Mouse (Mus musculus) G1E (cell line): ENCODE measurements around the gene Fbn1. TPM values are rescaled to one million over a fixed set of nuclear protein-coding genes. Genes with fewer than 3 reads are reported as not detected.

Source experiments
- ATAC-seq: 2 replicates; pipeline ENCODE4 v1.8.0; 2016; ENCODE audit warnings: mild to moderate bottlenecking; ENCODE audit not compliant: insufficient number of reproducible peaks, poor library complexity, low FRiP score, severe bottlenecking; ENCODE audit errors: extremely low read depth
- DNase-seq: peaks from one replicate; pipeline ENCODE4 v3.0.0; 2012; ENCODE audit warnings: low spot score
- H3K27me3 ChIP-seq: 2 replicates; pipeline ENCODE4 v1.6.1; 2012; ENCODE audit warnings: mild to moderate bottlenecking, low read length, inconsistent platforms; ENCODE audit not compliant: insufficient read depth
- H3K36me3 ChIP-seq: replicated peaks from 2 replicates; pipeline ENCODE3; 2012; ENCODE audit warnings: mild to moderate bottlenecking, inconsistent platforms
- H3K4me1 ChIP-seq: 2 replicates; pipeline ENCODE4 v1.6.1; 2012; ENCODE audit warnings: low read depth, low read length, inconsistent platforms, mixed read lengths; ENCODE audit not compliant: insufficient read depth
- H3K4me3 ChIP-seq: 2 replicates; pipeline ENCODE4 v1.5.1; 2012; ENCODE audit warnings: low read depth, mild to moderate bottlenecking, inconsistent platforms, low read length, moderate library complexity, mixed read lengths
- H3K9me3 ChIP-seq: replicated peaks from 2 replicates; pipeline ENCODE4 v1.6.1; 2012; ENCODE audit warnings: inconsistent platforms
- CTCF ChIP-seq: IDR thresholded peaks from 2 replicates; pipeline ENCODE4 v1.5.1; 2012; ENCODE audit warnings: low read depth, low read length, inconsistent platforms, mixed read lengths
- GATA1 ChIP-seq: IDR thresholded peaks from 2 replicates; pipeline ENCODE4 v1.6.1; 2012; ENCODE audit warnings: borderline replicate concordance, low read length, inconsistent platforms, mixed read lengths
- GATA2 ChIP-seq: IDR thresholded peaks from 2 replicates; pipeline ENCODE4 v1.6.1; 2012; ENCODE audit warnings: low read depth, low read length, inconsistent platforms, borderline replicate concordance
- POLR2AphosphoS5 ChIP-seq: IDR thresholded peaks from 2 replicates; pipeline ENCODE4 v1.6.1; 2012; ENCODE audit warnings: low read depth, low read length, inconsistent platforms; ENCODE audit not compliant: insufficient replicate concordance
- TAL1 ChIP-seq: conservative IDR thresholded peaks from 2 replicates; pipeline ENCODE4 v1.6.1; 2012; ENCODE audit warnings: low read depth, low read length, inconsistent platforms, mixed read lengths
- polyA plus RNA-seq: library from polyadenylated mRNA; stranded (reverse); fragments of >175 nt; gene quantifications from 2 replicates; pipeline ENCODE4 v1.2.3, GENCODE M21; 2012
- total RNA-seq, 2 experiments: library from RNA; stranded (forward) in 1 of 2; stranded (reverse) in 1 of 2; fragments of 200-1000 nt in 1 of 2; fragments of >200 nt in 1 of 2; fragmentation: Nextera tagmentation in 1 of 2; gene quantifications; 2 replicates each; pipeline ENCODE4 v1.2.3; 2014 to 2017

Fbn1 gene
- total and polyA plus RNA-seq, 3 experiments = 0.05 TPM; not detected in 2

GRCm38 (mm10) chr2:125494291-125494690 is 13.5 kb downstream of the Fbn1 start:
- ATAC-seq = no peak
- peaks cover 48% of the 10 kb centered on the region for H3K27me3 ChIP-seq
- DNase-seq = no peak

GRCm38 (mm10) chr2:125492050-125492900 is 15.5 kb downstream of the Fbn1 start:
- TF ChIP-seq GATA2 (no peak), GATA1 (no peak), TAL1 (no peak), CTCF (no peak), POLR2AphosphoS5 (no peak)
- ATAC-seq (no peak), DNase-seq (no peak)
- H3K9me3 ChIP-seq = no peaks in the 10 kb centered on the region
- H3K27me3 ChIP-seq = peaks cover 38% of the 10 kb centered on the region
- H3K4me1 ChIP-seq = no peaks in the 10 kb centered on the region
- H3K36me3 ChIP-seq = no peaks in the 10 kb centered on the region
- no peak overlapping the region for H3K4me3 ChIP-seq

More at GRCm38 (mm10) chr2:125494291-125494690, 13.5 kb downstream of the Fbn1 start:
- H3K9me3 ChIP-seq = no peaks in the 10 kb centered on the region
- no peaks in the 10 kb centered on the region for H3K36me3 ChIP-seq
- H3K4me1 ChIP-seq = peaks cover 4% of the 10 kb centered on the region; the same call in 1 of the 2 replicates
- no peak overlapping the region for H3K4me3 ChIP-seq
- TF ChIP-seq TAL1 (no peak), CTCF (no peak), GATA2 (no peak), GATA1 (no peak), POLR2AphosphoS5 (no peak)

- no peaks in the 10 kb centered on the region for H3K36me3 ChIP-seq
- ATAC-seq (no peak), DNase-seq (no peak)
- TF ChIP-seq POLR2AphosphoS5 (no peak), CTCF (no peak), GATA1 (no peak), TAL1 (no peak), GATA2 (no peak)
- peaks cover 28% of the 10 kb centered on the region for H3K27me3 ChIP-seq
- no peaks in the 10 kb centered on the region for H3K4me1 ChIP-seq
- no peaks in the 10 kb centered on the region for H3K9me3 ChIP-seq
- no peak overlapping the region for H3K4me3 ChIP-seq
Observed at GRCm38 (mm10) chr2:125489979-125490378, 17.8 kb downstream of the Fbn1 start.

- no peak for ATAC-seq
- TF ChIP-seq CTCF (no peak), GATA1 (no peak), TAL1 (no peak), POLR2AphosphoS5 (no peak), GATA2 (no peak)
- no peak overlapping the region for H3K4me3 ChIP-seq
Observed at GRCm38 (mm10) chr2:125484910-125485309, 22.9 kb downstream of the Fbn1 start.

GRCm38 (mm10) chr2:125484164-125484563 is 23.6 kb downstream of the Fbn1 start:
- ATAC-seq = no peak
- Histone ChIP-seq H3K4me3 (no peak overlapping the region), H3K36me3 (no peaks in the 10 kb centered on the region), H3K9me3 (no peaks in the 10 kb centered on the region), H3K4me1 (no peaks in the 10 kb centered on the region), H3K27me3 (peaks cover 12% of the 10 kb centered on the region)
- no peak for DNase-seq
- TF ChIP-seq POLR2AphosphoS5 (no peak), GATA1 (no peak), TAL1 (no peak), GATA2 (no peak), CTCF (no peak)

More at GRCm38 (mm10) chr2:125484910-125485309, 22.9 kb downstream of the Fbn1 start:
- H3K36me3 ChIP-seq = no peaks in the 10 kb centered on the region
- H3K27me3 ChIP-seq = peaks cover 10% of the 10 kb centered on the region
- H3K4me1 ChIP-seq = no peaks in the 10 kb centered on the region
- no peaks in the 10 kb centered on the region for H3K9me3 ChIP-seq
- DNase-seq = no peak

- Histone ChIP-seq H3K4me1 (no peaks in the 10 kb centered on the region), H3K9me3 (no peaks in the 10 kb centered on the region), H3K4me3 (no peak overlapping the region), H3K36me3 (no peaks in the 10 kb centered on the region), H3K27me3 (peaks cover 16% of the 10 kb centered on the region)
- DNase-seq (no peak), ATAC-seq (no peak)
- no peak for TF ChIP-seq CTCF
- no peak for TF ChIP-seq TAL1
- no peak for TF ChIP-seq POLR2AphosphoS5
- TF ChIP-seq GATA2 = no peak
- TF ChIP-seq GATA1 = no peak
Observed at GRCm38 (mm10) chr2:125481531-125482317, 26.1 kb downstream of the Fbn1 start.
